Mouse (Mus musculus): Measurements from ENCODE around the gene Thpo.

DNA sequence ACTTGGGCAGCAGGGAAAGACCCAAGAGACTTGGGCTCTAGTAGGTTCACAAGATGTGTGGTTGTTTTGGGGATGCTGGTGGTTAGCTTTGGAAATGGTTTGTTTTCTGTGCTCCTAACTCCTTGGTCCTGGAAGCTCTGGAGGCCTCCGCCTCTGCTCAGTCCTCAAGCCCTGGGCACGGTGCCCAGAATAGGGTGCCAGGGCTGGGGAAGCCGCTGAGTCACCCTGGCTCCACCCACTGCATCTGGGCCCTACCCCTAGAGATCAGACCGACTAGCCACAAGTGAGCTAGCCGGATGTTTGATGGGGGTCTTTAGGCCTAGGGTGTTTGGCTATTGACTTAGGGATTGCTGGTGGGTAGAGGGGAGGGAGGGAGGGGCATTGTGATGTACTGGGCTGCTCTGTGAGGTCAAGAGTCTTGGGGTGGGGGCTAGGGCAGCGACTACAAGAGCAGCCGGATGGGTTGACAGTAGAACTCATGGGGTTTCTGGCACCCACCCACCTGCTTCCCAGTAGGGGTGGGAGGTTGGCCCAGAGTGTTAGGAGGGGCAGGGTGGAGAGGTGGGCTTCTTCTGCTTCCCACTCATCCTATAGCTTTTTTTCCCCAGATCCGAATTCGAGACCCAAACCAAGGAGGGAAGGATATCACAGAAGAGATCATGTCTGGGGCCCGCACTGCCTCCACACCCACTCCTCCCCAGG, 56.2 kb downstream of the Thpo start:
- TF ChIP-seq EP300 (IDR thresholded peaks at IDR 0.05; ENCODE audit: low read depth) = no peak
- TF ChIP-seq CTCF (IDR thresholded peaks at IDR 0.05; ENCODE audit: low read depth) = no peak

All from liver, embryonic 14.5 days (tissue).